Mouse (Mus musculus) hindbrain, embryonic 15.5 days (tissue): ENCODE measurements at regions not wholly inside any gene's neighbourhood (a gene's known extent, or its start where the extent isn't known, plus 50 kb on each side); places are given as distances from the start of the nearest gene placed in this dataset.

Source experiments
- ATAC-seq: fragments of 200-750 bp; cut with Nextera tagmentation; 2 replicates; pipeline ENCODE4 v1.8.0; 2017; ENCODE audit warnings: low read depth, moderate number of reproducible peaks, moderate TSS enrichment; ENCODE audit not compliant: low FRiP score
- H3K27ac ChIP-seq: fragments of 300-500 bp; sonication (generic); replicated peaks from 2 replicates; pipeline ENCODE4 v1.5.1; 2015; ENCODE audit warnings: mild to moderate bottlenecking, inconsistent platforms
- H3K27me3 ChIP-seq: fragments of 300-500 bp; sonication (generic); 2 replicates; pipeline ENCODE4 v1.6.1; 2015; ENCODE audit warnings: control low read depth, inconsistent platforms
- H3K36me3 ChIP-seq: fragments of 300-500 bp; sonication (generic); 2 replicates; pipeline ENCODE4 v1.6.1; 2015; ENCODE audit warnings: control low read depth, inconsistent platforms
- H3K4me1 ChIP-seq: fragments of 300-500 bp; sonication (generic); replicated peaks from 2 replicates; pipeline ENCODE4 v1.6.1; 2015; ENCODE audit warnings: control low read depth, inconsistent platforms
- H3K4me2 ChIP-seq: fragments of 300-500 bp; sonication (generic); 2 replicates; pipeline ENCODE4 v1.6.1; 2015; ENCODE audit warnings: moderate library complexity, mild to moderate bottlenecking, inconsistent platforms
- H3K4me3 ChIP-seq: fragments of 300-500 bp; sonication (generic); 2 replicates; pipeline ENCODE4 v1.5.1; 2015; ENCODE audit warnings: mild to moderate bottlenecking, inconsistent platforms
- H3K9ac ChIP-seq: fragments of 300-500 bp; sonication (generic); 2 replicates; pipeline ENCODE4 v1.6.1; 2015; ENCODE audit warnings: inconsistent platforms
- H3K9me3 ChIP-seq: fragments of 300-500 bp; sonication (generic); 2 replicates; pipeline ENCODE4 v1.6.1; 2016; ENCODE audit warnings: control low read depth, inconsistent platforms
- WGBS: fragments of 180-500 bp; shearing (Covaris S2); methylation state at CpG from one replicate; pipeline ENCODE4 v1.1.7; 2015; 5-methylcytosine and 5-hydroxymethylcytosine counted together

- 55% methylated on average over 10 of the region's 10 CpGs for WGBS
- no peak for ATAC-seq
- no peak overlapping the region for H3K9ac ChIP-seq
- H3K9me3 ChIP-seq, result no peaks in the 10 kb centered on the region
- no peaks in the 10 kb centered on the region for H3K27me3 ChIP-seq
- no peak overlapping the region for H3K4me3 ChIP-seq
- no peak overlapping the region for H3K27ac ChIP-seq
- no peak overlapping the region for H3K4me2 ChIP-seq
- H3K36me3 ChIP-seq, result no peaks in the 10 kb centered on the region
- no peaks in the 10 kb centered on the region for H3K4me1 ChIP-seq
Observed at GRCm38 (mm10) chr10:67695891-67696853, 147.4 kb upstream of the Ado start.

- H3K27ac ChIP-seq, result no peak overlapping the region
- no peak overlapping the region for H3K9ac ChIP-seq
- H3K9me3 ChIP-seq, result no peaks in the 10 kb centered on the region
- no peaks in the 10 kb centered on the region for H3K27me3 ChIP-seq
- no peak overlapping the region for H3K4me3 ChIP-seq
- 87% methylated on average over 4 of the region's 4 CpGs for WGBS
- no peak for ATAC-seq
- no peak overlapping the region for H3K4me2 ChIP-seq
- no peaks in the 10 kb centered on the region for H3K36me3 ChIP-seq
- H3K4me1 ChIP-seq, result no peaks in the 10 kb centered on the region
Observed at GRCm38 (mm10) chr10:67694751-67695150, 146.0 kb upstream of the Ado start.

GRCm38 (mm10) chr10:67693586-67693985, 144.8 kb upstream of the Ado start:
- H3K4me2 ChIP-seq, result no peak overlapping the region
- no peaks in the 10 kb centered on the region for H3K9me3 ChIP-seq
- ATAC-seq, result no peak
- H3K36me3 ChIP-seq, result no peaks in the 10 kb centered on the region
- H3K4me1 ChIP-seq, result no peaks in the 10 kb centered on the region
- no peak overlapping the region for H3K27ac ChIP-seq
- H3K4me3 ChIP-seq, result no peak overlapping the region
- H3K27me3 ChIP-seq, result no peaks in the 10 kb centered on the region
- WGBS, result 76% methylated on average over 4 of the region's 4 CpGs
- no peak overlapping the region for H3K9ac ChIP-seq

- no peak overlapping the region for H3K4me3 ChIP-seq
- no peaks in the 10 kb centered on the region for H3K27me3 ChIP-seq
- 91% methylated on average over 15 of the region's 15 CpGs for WGBS
Observed at GRCm38 (mm10) chr10:67689944-67690670, 141.4 kb upstream of the Ado start.

GRCm38 (mm10) chr10:67679382-67679781, 130.6 kb upstream of the Ado start:
- no peak for ATAC-seq
- H3K27ac ChIP-seq, result no peak overlapping the region
- no peaks in the 10 kb centered on the region for H3K4me1 ChIP-seq
- H3K9me3 ChIP-seq, result no peaks in the 10 kb centered on the region
- WGBS, result 92% methylated on average over 4 of the region's 4 CpGs
- H3K9ac ChIP-seq, result no peak overlapping the region
- no peak overlapping the region for H3K4me3 ChIP-seq
- H3K27me3 ChIP-seq, result no peaks in the 10 kb centered on the region
- H3K4me2 ChIP-seq, result no peak overlapping the region
- no peaks in the 10 kb centered on the region for H3K36me3 ChIP-seq

More at GRCm38 (mm10) chr10:67689944-67690670, 141.4 kb upstream of the Ado start:
- Histone ChIP-seq H3K4me2 (no peak overlapping the region), H3K27ac (no peak overlapping the region), H3K36me3 (no peaks in the 10 kb centered on the region), H3K4me1 (no peaks in the 10 kb centered on the region), H3K9ac (no peak overlapping the region), H3K9me3 (no peaks in the 10 kb centered on the region)
- ATAC-seq, result no peak

- Histone ChIP-seq H3K27me3 (no peaks in the 10 kb centered on the region), H3K4me1 (no peaks in the 10 kb centered on the region), H3K9me3 (no peaks in the 10 kb centered on the region), H3K9ac (no peak overlapping the region), H3K27ac (no peak overlapping the region), H3K4me3 (no peak overlapping the region), H3K36me3 (no peaks in the 10 kb centered on the region), H3K4me2 (no peak overlapping the region)
- no peak for ATAC-seq
- 84% methylated on average over 8 of the region's 8 CpGs for WGBS
Observed at GRCm38 (mm10) chr10:67673450-67673849, 124.7 kb upstream of the Ado start.

GRCm38 (mm10) chr10:67672281-67672680, 123.5 kb upstream of the Ado start:
- Histone ChIP-seq H3K36me3 (no peaks in the 10 kb centered on the region), H3K4me2 (no peak overlapping the region), H3K9ac (no peak overlapping the region), H3K27me3 (no peaks in the 10 kb centered on the region), H3K9me3 (no peaks in the 10 kb centered on the region), H3K4me3 (no peak overlapping the region), H3K4me1 (no peaks in the 10 kb centered on the region), H3K27ac (no peak overlapping the region)
- ATAC-seq, result no peak
- 63% methylated on average over 8 of the region's 8 CpGs for WGBS

GRCm38 (mm10) chr10:67669066-67669465, 120.3 kb upstream of the Ado start:
- no peaks in the 10 kb centered on the region for H3K36me3 ChIP-seq
- WGBS, result 57% methylated on average over 2 of the region's 2 CpGs
- no peak overlapping the region for H3K9ac ChIP-seq
- no peak overlapping the region for H3K4me3 ChIP-seq
- no peaks in the 10 kb centered on the region for H3K9me3 ChIP-seq
- no peak overlapping the region for H3K4me2 ChIP-seq
- H3K4me1 ChIP-seq, result no peaks in the 10 kb centered on the region
- no peak for ATAC-seq
- H3K27ac ChIP-seq, result no peak overlapping the region
- H3K27me3 ChIP-seq, result no peaks in the 10 kb centered on the region

GRCm38 (mm10) chr10:67663028-67663427, 114.3 kb upstream of the Ado start:
- Histone ChIP-seq H3K36me3 (no peaks in the 10 kb centered on the region), H3K4me3 (no peak overlapping the region), H3K4me1 (no peaks in the 10 kb centered on the region), H3K27ac (no peak overlapping the region), H3K4me2 (no peak overlapping the region), H3K27me3 (no peaks in the 10 kb centered on the region), H3K9ac (no peak overlapping the region), H3K9me3 (no peaks in the 10 kb centered on the region)
- ATAC-seq, result no peak
- WGBS, result 75% methylated on average over 3 of the region's 3 CpGs

- Histone ChIP-seq H3K9me3 (no peaks in the 10 kb centered on the region), H3K9ac (no peak overlapping the region), H3K27me3 (no peaks in the 10 kb centered on the region), H3K4me3 (no peak overlapping the region), H3K4me2 (no peak overlapping the region), H3K27ac (no peak overlapping the region), H3K36me3 (no peaks in the 10 kb centered on the region), H3K4me1 (no peaks in the 10 kb centered on the region)
- no peak for ATAC-seq
- WGBS, result 84% methylated on average over 4 of the region's 4 CpGs
Observed at GRCm38 (mm10) chr10:67661666-67662065, 112.9 kb upstream of the Ado start.

GRCm38 (mm10) chr10:67658005-67658545, 109.3 kb upstream of the Ado start:
- Histone ChIP-seq H3K4me1 (no peaks in the 10 kb centered on the region), H3K27ac (no peak overlapping the region)
- WGBS, result 84% methylated on average over 4 of the region's 4 CpGs

GRCm38 (mm10) chr10:67657305-67657704, 108.5 kb upstream of the Ado start:
- Histone ChIP-seq H3K27ac (no peak overlapping the region), H3K4me3 (no peak overlapping the region), H3K36me3 (no peaks in the 10 kb centered on the region), H3K4me2 (no peak overlapping the region), H3K27me3 (no peaks in the 10 kb centered on the region), H3K9me3 (no peaks in the 10 kb centered on the region), H3K4me1 (no peaks in the 10 kb centered on the region), H3K9ac (no peak overlapping the region)
- ATAC-seq, result no peak
- WGBS, result 77% methylated on average over 2 of the region's 2 CpGs

More at GRCm38 (mm10) chr10:67658005-67658545, 109.3 kb upstream of the Ado start:
- Histone ChIP-seq H3K4me3 (no peak overlapping the region), H3K36me3 (no peaks in the 10 kb centered on the region), H3K9me3 (no peaks in the 10 kb centered on the region), H3K4me2 (no peak overlapping the region), H3K27me3 (no peaks in the 10 kb centered on the region), H3K9ac (no peak overlapping the region)
- no peak for ATAC-seq
